8 mouse cellular contexts compared by ENCODE assay signal in the genomic region with DNA sequence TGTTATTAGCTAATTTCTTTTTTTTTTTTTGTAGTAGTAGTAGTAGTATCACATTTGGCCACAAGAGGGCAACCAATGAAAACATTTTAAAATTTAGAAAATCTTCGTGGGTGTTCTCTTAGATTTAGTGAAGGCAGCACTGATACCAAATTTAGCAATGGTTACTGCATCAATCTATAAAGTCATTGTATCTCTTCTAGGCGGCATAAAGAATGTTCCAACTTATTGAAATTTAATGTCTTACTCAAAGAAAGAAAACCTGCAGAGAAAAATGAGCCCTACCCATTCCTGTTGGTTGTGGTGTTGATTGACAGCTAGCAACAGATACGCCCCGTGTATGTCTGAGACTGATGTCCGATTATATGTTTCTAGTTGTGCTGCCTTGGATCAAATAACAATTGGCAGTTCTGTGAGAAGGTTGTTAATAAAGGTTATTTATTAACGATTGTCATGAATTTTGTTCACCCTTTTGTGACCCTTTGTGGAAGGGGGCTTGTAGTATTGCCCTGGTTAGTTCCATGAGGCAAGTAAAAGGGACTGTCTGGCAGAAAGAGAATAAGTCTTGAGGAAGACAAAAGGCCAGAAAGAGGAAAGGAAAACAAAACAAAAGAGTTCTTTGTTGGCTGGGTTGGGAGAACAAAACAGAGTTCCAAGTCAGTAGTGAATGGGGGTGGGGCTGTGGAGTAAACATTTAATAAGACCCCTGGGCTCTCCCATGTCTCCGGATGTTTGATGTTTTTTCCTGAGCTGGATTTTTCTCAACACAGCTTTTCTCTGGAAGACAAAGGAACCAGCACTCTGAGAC.
DNase-seq lines count a peak whose midpoint lies in the region; ATAC-seq and TF ChIP-seq lines count a peak whose summit lies in the region.

No protein-coding gene starts in this region.

- intact Hi-C loops in left cerebral cortex, adult 2 months (cut with DNase I) = loop anchor here (5.0 kb wide), 2 partner anchors 303 to 323 kb away; no protein-coding TSS in a partner anchor
- intact Hi-C loops in left cerebral cortex, postnatal 36 days (cut with DNase I) = no loop called here

- peaks cover 3% of the 10 kb centered on the region; the same call in 1 of the 2 replicates for H3K4me1 ChIP-seq in intestine, embryonic 16.5 days (ENCODE audit: control insufficient read depth, insufficient read depth, low read length)

- no peaks in the 10 kb centered on the region for H3K9me3 ChIP-seq in intestine, embryonic 16.5 days (ENCODE audit: control insufficient read depth, low read length)

- H3K9ac ChIP-seq in intestine, embryonic 16.5 days (ENCODE audit: low read depth, low read length) = no peak overlapping the region

- 22% methylated on average over 7 of the region's 7 CpGs for WGBS in intestine, embryonic 16.5 days

- ATAC-seq in intestine, embryonic 16.5 days = 0 out of 2 replicates have a peak, but pooled peaks have one; percentile 26

- no peaks in the 10 kb centered on the region for H3K36me3 ChIP-seq in intestine, embryonic 16.5 days (ENCODE audit: control insufficient read depth, insufficient read depth, low read length)

- H3K27me3 ChIP-seq in intestine, embryonic 16.5 days (replicated peaks; ENCODE audit: control insufficient read depth, insufficient read depth, low read length) = no peaks in the 10 kb centered on the region

- peak overlapping the region; percentile 29; the same call in 1 of the 2 replicates for H3K27ac ChIP-seq in left cerebral cortex, adult 2 months
- no peak overlapping the region for H3K27ac ChIP-seq in intestine, embryonic 16.5 days (ENCODE audit: low read length)

- peak overlapping the region; percentile 42 for H3K4me3 ChIP-seq in left cerebral cortex, adult 2 months
- H3K4me3 ChIP-seq in intestine, embryonic 16.5 days (ENCODE audit: low read length) = no peak overlapping the region

- peak; percentile 68 for TF ChIP-seq CTCF in left cerebral cortex, adult 2 months (IDR thresholded peaks at IDR 0.05)

- 0 out of 2 replicates have a peak overlapping the region, but pooled peaks have one; percentile 6 for H3K4me2 ChIP-seq in intestine, embryonic 16.5 days (ENCODE audit: low read depth, low read length)

- no peak for DNase-seq in left cerebral cortex, adult 2 months (ENCODE audit: extremely low spot score in 1 of 2, low spot score in 2 of 2)
- no peak for DNase-seq in left cerebral cortex, postnatal 36 days (ENCODE audit: low spot score in 2 of 2)
- peak; percentile 22 for DNase-seq in embryo, embryonic 11.5 days (ENCODE audit: low read depth, low spot score)
- peak; percentile 83 for DNase-seq in retina, embryonic 14.5 days (ENCODE audit: low spot score)
- no peak for DNase-seq in urinary bladder, postnatal 36 days (ENCODE audit: low spot score in 2 of 2)
- no peak for DNase-seq in left cerebral cortex, adult 8-10 months (ENCODE audit: low spot score in 2 of 2)
- DNase-seq in right cerebral cortex, adult 18-20 months = no peak

Comparison
In these comparisons a context has a peak if more than half of its experiments do, and no peak if none do; other contexts are left out.
1. DNase-seq: peak in embryo, embryonic 11.5 days (single experiment) and retina, embryonic 14.5 days (single experiment); none in left cerebral cortex, adult 2 months (0 of 2), left cerebral cortex, postnatal 36 days (0 of 2), urinary bladder, postnatal 36 days (0 of 2), left cerebral cortex, adult 8-10 months (0 of 2) and right cerebral cortex, adult 18-20 months (single experiment).